In the genomic region with DNA sequence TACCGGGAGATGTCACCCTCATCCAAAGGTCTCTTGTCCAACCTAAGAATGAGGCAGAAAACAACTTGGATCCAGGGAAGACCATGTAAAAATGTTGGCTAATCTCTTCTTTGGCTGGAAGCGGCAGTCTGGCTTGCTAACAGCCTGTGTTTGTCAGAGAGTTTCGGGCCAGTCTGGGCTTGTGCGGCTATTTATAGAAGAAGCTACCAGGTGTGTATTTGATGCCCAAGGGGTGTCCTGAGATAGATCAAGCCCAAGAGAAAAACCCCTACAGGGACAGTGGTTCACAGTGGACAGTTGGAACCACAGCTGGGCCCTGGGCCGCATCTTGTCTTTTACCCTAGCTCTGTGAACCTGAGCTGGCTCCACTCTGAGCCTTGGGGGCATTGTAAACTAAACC, we compare ENCODE assay signal across 39 mouse cellular contexts. TPM values are rescaled to one million over a fixed set of nuclear protein-coding genes. Genes with fewer than 3 reads are reported as not detected.
"Had no signal": no experiment of that assay in that cellular context is flagged by ENCODE, and none has a peak within 500 bp of the region (broad histone marks: within the 10 kb centered on the region; RNA-seq: fewer than 3 reads in every experiment).

No protein-coding gene starts in this region.

- H3K27me3 ChIP-seq: embryonic facial prominence, embryonic 12.5 days; embryonic facial prominence, embryonic 13.5 days; embryonic facial prominence, embryonic 15.5 days; forebrain, embryonic 12.5 days; forebrain, embryonic 13.5 days; forebrain, embryonic 15.5 days had no signal

- H3K9ac ChIP-seq: embryonic facial prominence, embryonic 12.5 days; embryonic facial prominence, embryonic 13.5 days; embryonic facial prominence, embryonic 15.5 days; forebrain, embryonic 12.5 days; forebrain, embryonic 13.5 days; forebrain, embryonic 15.5 days; forebrain, postnatal 0 days had no signal

- DNase-seq: cerebellum, adult 9-10 months; cerebellum, adult 9-11 months; cerebellum, postnatal 10 days; cerebellum, postnatal 14 days; cerebellum, postnatal 25 days; cerebellum, postnatal 36 days; embryo, embryonic 11 days; forebrain, postnatal 0 days; gastrocnemius, adult 2 months; gastrocnemius, postnatal 10 days; gastrocnemius, postnatal 14 days; gastrocnemius, postnatal 25 days; gastrocnemius, postnatal 36 days; heart, adult 11 months; heart, adult 18-20 months; heart, adult 2 months had no signal

- H3K4me3 ChIP-seq: embryonic facial prominence, embryonic 10.5 days; embryonic facial prominence, embryonic 12.5 days; embryonic facial prominence, embryonic 13.5 days; embryonic facial prominence, embryonic 15.5 days; erythroblast, embryonic 14.5 days; forebrain, embryonic 10.5 days; forebrain, embryonic 12.5 days; forebrain, embryonic 13.5 days; forebrain, embryonic 15.5 days; gastrocnemius, adult 2 months; heart, adult 2 months had no signal

- H3K36me3 ChIP-seq: embryonic facial prominence, embryonic 10.5 days; embryonic facial prominence, embryonic 12.5 days; embryonic facial prominence, embryonic 13.5 days; embryonic facial prominence, embryonic 15.5 days; forebrain, embryonic 10.5 days; forebrain, embryonic 12.5 days; forebrain, embryonic 15.5 days had no signal

- H3K4me1 ChIP-seq: embryonic facial prominence, embryonic 13.5 days; embryonic facial prominence, embryonic 15.5 days; forebrain, embryonic 13.5 days had no signal

- H3K9me3 ChIP-seq: embryonic facial prominence, embryonic 10.5 days; embryonic facial prominence, embryonic 12.5 days; embryonic facial prominence, embryonic 15.5 days; forebrain, embryonic 10.5 days; forebrain, embryonic 12.5 days; forebrain, embryonic 13.5 days; forebrain, embryonic 15.5 days had no signal

- H3K4me2 ChIP-seq: embryonic facial prominence, embryonic 12.5 days; embryonic facial prominence, embryonic 13.5 days; embryonic facial prominence, embryonic 15.5 days; forebrain, embryonic 12.5 days; forebrain, embryonic 13.5 days; forebrain, embryonic 15.5 days had no signal

- H3K27ac ChIP-seq: embryonic facial prominence, embryonic 10.5 days; embryonic facial prominence, embryonic 12.5 days; embryonic facial prominence, embryonic 13.5 days; embryonic facial prominence, embryonic 15.5 days; forebrain, embryonic 10.5 days; forebrain, embryonic 12.5 days; forebrain, embryonic 13.5 days; forebrain, embryonic 15.5 days; gastrocnemius, adult 2 months; heart, adult 2 months had no signal

RNA-seq across cellular contexts. Expression of gene Gpr12, which starts 21.9 kb away (rescaled TPM):
- total RNA-seq: common myeloid progenitor, adult 5-6 weeks; gastrocnemius, adult 18-20 months; gastrocnemius, adult 2 months; gastrocnemius, adult 8-10 months; gastrocnemius, postnatal 14 days; gastrocnemius, postnatal 25 days; gastrocnemius, postnatal 36 days; gastrocnemius, postnatal 4 days; granulocyte monocyte progenitor cell, adult 5-6 weeks; heart, adult 2 months; heart, adult 8-10 months had no signal
- polyA plus RNA-seq: embryonic facial prominence, embryonic 14.5 days; erythroblast, embryonic 14.5 days; gonadal fat pad, adult 2 months had no signal

RNA-seq across cellular contexts. Expression of gene Gm3415, which starts 51.0 kb away (rescaled TPM):
- total RNA-seq: common myeloid progenitor, adult 5-6 weeks; forebrain, postnatal 0 days; gastrocnemius, adult 18-20 months; gastrocnemius, adult 2 months; gastrocnemius, adult 8-10 months; gastrocnemius, postnatal 10 days; gastrocnemius, postnatal 14 days; gastrocnemius, postnatal 25 days; gastrocnemius, postnatal 36 days; gastrocnemius, postnatal 4 days; granulocyte monocyte progenitor cell, adult 5-6 weeks; heart, adult 18-20 months; heart, adult 2 months; heart, adult 8-10 months had no signal
- polyA plus RNA-seq: cortical plate, adult 2 months; embryonic facial prominence, embryonic 10.5 days; embryonic facial prominence, embryonic 11.5 days; embryonic facial prominence, embryonic 12.5 days; embryonic facial prominence, embryonic 13.5 days; embryonic facial prominence, embryonic 14.5 days; embryonic facial prominence, embryonic 15.5 days; erythroblast, embryonic 14.5 days; forebrain, embryonic 10.5 days; forebrain, embryonic 11.5 days; forebrain, embryonic 12.5 days; forebrain, embryonic 13.5 days; forebrain, embryonic 14.5 days; forebrain, embryonic 15.5 days; forebrain, embryonic 16.5 days; forebrain, postnatal 0 days; frontal cortex, adult 2 months; gonadal fat pad, adult 2 months; heart, adult 2 months had no signal
